8 mouse cellular contexts compared by ENCODE assay signal in genomic region chr6:108784056-108784455, GRCm38 (mm10). TPM values are rescaled to one million over a fixed set of nuclear protein-coding genes. Genes with fewer than 3 reads are reported as not detected.
DNase-seq lines count a peak whose midpoint lies in the region; ATAC-seq and TF ChIP-seq lines count a peak whose summit lies in the region.

No protein-coding gene starts in this region.

- peak overlapping the region; percentile 75 for H3K4me2 ChIP-seq in intestine, postnatal 0 days (replicated peaks; ENCODE audit: low read depth)

- no peak overlapping the region; the same call in 1 of the 2 replicates for H3K27ac ChIP-seq in intestine, postnatal 0 days (ENCODE audit: low read depth, low read length)
- H3K27ac ChIP-seq in midbrain, embryonic 10.5 days (replicated peaks), result peak overlapping the region; percentile 91; the same call in 1 of the 2 replicates

- peaks cover 5% of the 10 kb centered on the region; the same call in 1 of the 2 replicates for H3K4me1 ChIP-seq in intestine, postnatal 0 days (replicated peaks; ENCODE audit: control insufficient read depth, insufficient read depth, low read length)
- H3K4me1 ChIP-seq in midbrain, embryonic 10.5 days, result peaks cover 15% of the 10 kb centered on the region

- H3K9ac ChIP-seq in intestine, postnatal 0 days (ENCODE audit: low read depth, low read length), result peak overlapping the region; percentile 94

- DNase-seq in embryo, embryonic 10 days (ENCODE audit: low spot score), result peak; percentile 4
- DNase-seq in embryo, embryonic 10.5 days (ENCODE audit: low spot score), result no peak
- peak; percentile 59 for DNase-seq in 3T3-L1 (ENCODE audit: low read depth, low spot score)
- DNase-seq in c-Kit-positive CD71-positive TER-119-positive erythroid progenitor cells, embryonic 14.5 days (ENCODE audit: low spot score), result peak; percentile 18
- DNase-seq in midbrain, embryonic 10.5 days (ENCODE audit: low spot score), result no peak
- no peak for DNase-seq in gastrocnemius, adult 8-10 months (ENCODE audit: low spot score in 2 of 2)
- no peak for DNase-seq in right cerebral cortex, postnatal 36 days (ENCODE audit: low spot score in 2 of 2)

- peak overlapping the region; percentile 100 for H3K4me3 ChIP-seq in intestine, postnatal 0 days (ENCODE audit: low read depth, low read length)
- peak overlapping the region; percentile 98 for H3K4me3 ChIP-seq in midbrain, embryonic 10.5 days

- WGBS in intestine, postnatal 0 days, result 11% methylated on average over 11 of the region's 11 CpGs
- 50% methylated on average over 11 of the region's 11 CpGs for WGBS in midbrain, embryonic 10.5 days

- no peaks in the 10 kb centered on the region for H3K36me3 ChIP-seq in intestine, postnatal 0 days (ENCODE audit: control insufficient read depth, insufficient read depth)
- no peaks in the 10 kb centered on the region for H3K36me3 ChIP-seq in midbrain, embryonic 10.5 days

- TF ChIP-seq CTCF in intestine, postnatal 0 days (IDR thresholded peaks at IDR 0.05; ENCODE audit: low read depth), result no peak

- no peaks in the 10 kb centered on the region for H3K9me3 ChIP-seq in intestine, postnatal 0 days (ENCODE audit: control insufficient read depth)
- no peaks in the 10 kb centered on the region for H3K9me3 ChIP-seq in midbrain, embryonic 10.5 days (replicated peaks)

- no peaks in the 10 kb centered on the region for H3K27me3 ChIP-seq in intestine, postnatal 0 days (replicated peaks; ENCODE audit: control insufficient read depth, insufficient read depth, low read length)
- H3K27me3 ChIP-seq in midbrain, embryonic 10.5 days (ENCODE audit: low read depth, poor library complexity, severe bottlenecking), result no peaks in the 10 kb centered on the region

- ATAC-seq in intestine, postnatal 0 days, result peak; percentile 43; the same call in 1 of the 2 replicates

RNA-seq across cellular contexts. Expression of gene Arl8b, which starts 1.2 kb away (rescaled TPM):
- 59.5 and 59.6 TPM in 2 replicates for polyA plus RNA-seq in intestine, postnatal 0 days (2015; fragmentation: Nextera tagmentation; extraction: Ambion mirVana)
- 67.4 and 69.2 TPM in 2 replicates for polyA plus RNA-seq in midbrain, embryonic 10.5 days (2016; fragmentation: Nextera tagmentation; extraction: Ambion mirVana)
- total RNA-seq in gastrocnemius, adult 8-10 months (2022), result 100 to 1,000 TPM; 116 to 134 (median 123) TPM

RNA-seq across cellular contexts. Expression of gene Edem1, which starts 44.4 kb away (rescaled TPM):
- polyA plus RNA-seq in intestine, postnatal 0 days (2015; fragmentation: Nextera tagmentation; extraction: Ambion mirVana), result 40.4 and 41.3 TPM in 2 replicates
- 14.2 and 15.7 TPM in 2 replicates for polyA plus RNA-seq in midbrain, embryonic 10.5 days (2016; fragmentation: Nextera tagmentation; extraction: Ambion mirVana)
- total RNA-seq in gastrocnemius, adult 8-10 months (2022), result 1 to 10 TPM; 3.2 to 5.8 (median 4.8) TPM

Comparison
In these comparisons a context has a peak if more than half of its experiments do, and no peak if none do; other contexts are left out.
1. DNase-seq: peak in embryo, embryonic 10 days (single experiment), 3T3-L1 (single experiment) and c-Kit-positive CD71-positive TER-119-positive erythroid progenitor cells, embryonic 14.5 days (single experiment); none in embryo, embryonic 10.5 days (single experiment), midbrain, embryonic 10.5 days (single experiment), gastrocnemius, adult 8-10 months (0 of 2) and right cerebral cortex, postnatal 36 days (0 of 2).